Mouse (Mus musculus): ENCODE data around the gene Slc11a1. TPM values are rescaled to one million over a fixed set of nuclear protein-coding genes. Genes with fewer than 3 reads are reported as not detected.

Gene Slc11a1
- total and polyA plus RNA-seq, 3 experiments = 0.60 TPM; not detected in 2

- Histone ChIP-seq H3K4me3 (ENCODE audit: low read depth, low read length) (peak overlapping the region; percentile 69), H3K9me3 (replicated peaks) (peaks cover 2% of the 10 kb centered on the region; the same call in 1 of the 2 replicates), H3K4me1 (ENCODE audit: insufficient read depth, low read depth, low read length) (peaks cover 81% of the 10 kb centered on the region), H3K36me3 (replicated peaks) (peaks cover 30% of the 10 kb centered on the region), H3K27me3 (ENCODE audit: insufficient read depth, low read length) (no peaks in the 10 kb centered on the region)
- TF ChIP-seq POLR2AphosphoS5 (IDR thresholded peaks at IDR 0.05; ENCODE audit: insufficient replicate concordance, low read depth, low read length) (peak; percentile 92), CTCF (IDR thresholded peaks at IDR 0.05; ENCODE audit: low read depth, low read length) (peak; percentile 41; the same call in 1 of the 2 replicates), GATA1 (IDR thresholded peaks at IDR 0.05; ENCODE audit: borderline replicate concordance, low read length) (no peak)
- ATAC-seq (ENCODE audit: extremely low read depth, insufficient number of reproducible peaks, low FRiP score, poor library complexity, severe bottlenecking) = peak; percentile 77
- DNase-seq (ENCODE audit: low spot score) = peak; percentile 80
These were observed 22.4 kb downstream of the Slc11a1 start for GRCm38 (mm10) chr1:74397268-74397918.

DNA sequence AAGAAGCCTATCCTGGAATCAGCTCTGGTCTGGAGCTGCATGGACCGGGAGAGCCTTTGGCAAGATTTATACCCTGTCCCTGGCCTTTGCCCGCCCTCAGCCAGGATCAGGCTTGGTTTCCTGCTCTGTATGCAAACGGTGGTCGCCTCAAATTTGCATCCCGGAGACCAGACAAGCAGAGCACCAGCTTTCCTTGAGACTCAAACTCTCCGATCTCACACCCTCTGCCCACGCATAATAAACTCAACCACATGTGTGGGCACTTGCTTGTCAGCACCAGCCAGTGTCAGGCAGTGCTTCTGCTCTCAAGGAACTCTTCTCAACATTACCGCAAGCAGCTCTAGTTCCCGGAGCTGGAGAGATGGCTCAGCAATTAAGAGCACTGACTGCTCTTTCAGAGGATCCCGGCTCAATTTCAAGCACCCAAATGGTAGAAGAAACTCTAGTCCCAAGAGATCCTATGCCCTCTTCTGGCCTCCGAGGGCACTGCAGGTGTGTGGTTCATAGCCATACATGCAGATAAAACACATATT lies 23.0 kb downstream of the Slc11a1 start:
- Histone ChIP-seq H3K9me3 (replicated peaks) (peaks cover 2% of the 10 kb centered on the region; the same call in 1 of the 2 replicates), H3K4me3 (ENCODE audit: low read depth, low read length) (peak overlapping the region; percentile 69), H3K36me3 (replicated peaks) (peaks cover 27% of the 10 kb centered on the region), H3K27me3 (ENCODE audit: insufficient read depth, low read length) (no peaks in the 10 kb centered on the region), H3K4me1 (ENCODE audit: insufficient read depth, low read depth, low read length) (peaks cover 78% of the 10 kb centered on the region)
- DNase-seq (ENCODE audit: low spot score) = no peak
- TF ChIP-seq CTCF (IDR thresholded peaks at IDR 0.05; ENCODE audit: low read depth, low read length) (peak; percentile 46; the same call in 1 of the 2 replicates), POLR2AphosphoS5 (IDR thresholded peaks at IDR 0.05; ENCODE audit: insufficient replicate concordance, low read depth, low read length) (peak; percentile 1; the same call in 1 of the 2 replicates), GATA1 (IDR thresholded peaks at IDR 0.05; ENCODE audit: borderline replicate concordance, low read length) (no peak), GATA2 (IDR thresholded peaks at IDR 0.05; ENCODE audit: borderline replicate concordance, low read depth, low read length) (no peak), TAL1 (conservative IDR thresholded peaks at IDR 0.05; ENCODE audit: low read depth, low read length) (no peak)
- no peak for ATAC-seq (ENCODE audit: extremely low read depth, insufficient number of reproducible peaks, low FRiP score, poor library complexity, severe bottlenecking)

GRCm38 (mm10) chr1:74400531-74400930 lies 25.5 kb downstream of the Slc11a1 start:
- ATAC-seq (ENCODE audit: extremely low read depth, insufficient number of reproducible peaks, low FRiP score, poor library complexity, severe bottlenecking) = no peak
- Histone ChIP-seq H3K4me1 (ENCODE audit: insufficient read depth, low read depth, low read length) (peaks cover 63% of the 10 kb centered on the region), H3K4me3 (ENCODE audit: low read depth, low read length) (no peak overlapping the region), H3K36me3 (replicated peaks) (peaks cover 2% of the 10 kb centered on the region), H3K9me3 (replicated peaks) (peaks cover 2% of the 10 kb centered on the region; the same call in 1 of the 2 replicates), H3K27me3 (ENCODE audit: insufficient read depth, low read length) (no peaks in the 10 kb centered on the region; the same call in 1 of the 2 replicates)
- DNase-seq (ENCODE audit: low spot score) = no peak
- no peak for TF ChIP-seq GATA2 (IDR thresholded peaks at IDR 0.05; ENCODE audit: borderline replicate concordance, low read depth, low read length)
- TF ChIP-seq TAL1 (conservative IDR thresholded peaks at IDR 0.05; ENCODE audit: low read depth, low read length) = no peak
- no peak for TF ChIP-seq CTCF (IDR thresholded peaks at IDR 0.05; ENCODE audit: low read depth, low read length)

DNA sequence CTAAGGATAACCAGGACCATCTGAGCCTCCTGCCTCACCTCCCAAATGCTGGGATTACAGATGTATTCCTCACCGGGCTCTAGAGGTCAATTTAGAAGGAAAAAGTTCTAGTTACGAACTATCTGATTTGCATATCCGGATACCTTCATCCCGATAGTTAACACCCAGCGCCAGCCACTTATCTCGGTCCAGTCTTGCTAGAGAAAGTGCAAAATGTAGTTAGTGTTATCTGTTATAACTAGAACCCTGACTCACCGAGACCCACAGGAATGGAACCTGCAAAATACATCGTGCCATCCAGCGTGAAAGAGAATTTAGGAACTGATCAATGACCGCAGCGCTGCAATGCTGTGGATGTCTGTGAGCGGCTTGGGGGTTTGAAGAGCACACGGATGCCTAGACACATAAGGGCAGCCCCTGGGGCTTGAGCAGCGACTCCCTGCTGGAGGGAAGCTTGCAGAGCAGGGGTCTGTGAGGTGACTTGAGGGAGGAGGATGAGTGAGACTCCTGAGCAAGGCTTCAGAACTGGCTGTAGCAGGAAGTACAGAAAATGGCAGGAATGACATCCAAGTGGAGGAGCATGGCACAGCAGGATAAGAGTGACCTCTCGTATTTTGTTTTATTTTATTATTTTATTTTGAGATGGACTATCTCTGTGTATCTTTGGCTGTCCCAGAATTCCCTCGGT lies 26.2 kb downstream of the Slc11a1 start:
- TF ChIP-seq CTCF (IDR thresholded peaks at IDR 0.05; ENCODE audit: low read depth, low read length) (no peak), GATA2 (IDR thresholded peaks at IDR 0.05; ENCODE audit: borderline replicate concordance, low read depth, low read length) (no peak), POLR2AphosphoS5 (IDR thresholded peaks at IDR 0.05; ENCODE audit: insufficient replicate concordance, low read depth, low read length) (no peak), GATA1 (IDR thresholded peaks at IDR 0.05; ENCODE audit: borderline replicate concordance, low read length) (no peak), TAL1 (conservative IDR thresholded peaks at IDR 0.05; ENCODE audit: low read depth, low read length) (no peak)
- Histone ChIP-seq H3K9me3 (replicated peaks) (0 out of 2 replicates have a peak, but pooled peaks cover 2% of the 10 kb centered on the region), H3K36me3 (replicated peaks) (no peaks in the 10 kb centered on the region), H3K4me3 (ENCODE audit: low read depth, low read length) (peak overlapping the region; percentile 15; the same call in 1 of the 2 replicates), H3K27me3 (ENCODE audit: insufficient read depth, low read length) (no peaks in the 10 kb centered on the region; the same call in 1 of the 2 replicates), H3K4me1 (ENCODE audit: insufficient read depth, low read depth, low read length) (peaks cover 65% of the 10 kb centered on the region)
- ATAC-seq (ENCODE audit: extremely low read depth, insufficient number of reproducible peaks, low FRiP score, poor library complexity, severe bottlenecking) = no peak
- DNase-seq (ENCODE audit: low spot score) = no peak

DNA sequence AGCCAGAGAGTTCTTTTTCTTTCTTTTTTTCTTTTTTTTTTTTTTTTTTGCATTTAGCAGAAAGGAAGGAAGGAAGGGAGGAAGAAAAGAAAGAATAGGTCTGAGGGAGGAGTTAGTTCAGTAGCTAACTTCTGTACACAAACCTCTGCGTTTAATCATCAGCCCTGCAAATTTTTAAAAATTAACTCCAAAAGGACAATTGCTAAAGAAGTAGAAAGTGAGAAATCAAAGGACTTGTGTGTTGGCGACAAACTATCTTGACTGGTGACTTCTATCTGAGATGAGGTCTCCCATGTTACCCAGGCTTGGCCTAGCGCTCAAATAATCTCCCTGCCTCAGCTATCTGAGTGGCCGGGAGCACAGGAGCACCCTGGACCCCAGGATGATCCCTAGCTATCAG lies 29.2 kb downstream of the Slc11a1 start:
- ATAC-seq (ENCODE audit: extremely low read depth, insufficient number of reproducible peaks, low FRiP score, poor library complexity, severe bottlenecking) (no peak), DNase-seq (ENCODE audit: low spot score) (no peak)
- H3K4me1 ChIP-seq (ENCODE audit: insufficient read depth, low read depth, low read length) = peaks cover 62% of the 10 kb centered on the region
- TF ChIP-seq TAL1 (conservative IDR thresholded peaks at IDR 0.05; ENCODE audit: low read depth, low read length) (no peak), GATA1 (IDR thresholded peaks at IDR 0.05; ENCODE audit: borderline replicate concordance, low read length) (no peak), CTCF (IDR thresholded peaks at IDR 0.05; ENCODE audit: low read depth, low read length) (no peak), GATA2 (IDR thresholded peaks at IDR 0.05; ENCODE audit: borderline replicate concordance, low read depth, low read length) (no peak), POLR2AphosphoS5 (IDR thresholded peaks at IDR 0.05; ENCODE audit: insufficient replicate concordance, low read depth, low read length) (no peak)
- H3K36me3 ChIP-seq (replicated peaks) = no peaks in the 10 kb centered on the region
- no peaks in the 10 kb centered on the region for H3K9me3 ChIP-seq (replicated peaks)
- peaks cover 6% of the 10 kb centered on the region; the same call in 1 of the 2 replicates for H3K27me3 ChIP-seq (ENCODE audit: insufficient read depth, low read length)
- no peak overlapping the region for H3K4me3 ChIP-seq (ENCODE audit: low read depth, low read length)

Data from G1E (cell line).